Mouse (Mus musculus): ENCODE measurements around the gene Pald1. TPM values are rescaled to one million over a fixed set of nuclear protein-coding genes. Genes with fewer than 3 reads are reported as not detected.

The Pald1 gene
- polyA plus RNA-seq, 1 experiment from 2014 or later: 24.1 TPM

- Histone ChIP-seq H3K27ac (no peak overlapping the region), H3K36me3 (no peaks in the 10 kb centered on the region), H3K4me2 (replicated peaks) (peak overlapping the region; percentile 85), H3K27me3 (peaks cover 70% of the 10 kb centered on the region), H3K9me3 (no peaks in the 10 kb centered on the region), H3K9ac (peak overlapping the region; percentile 59), H3K4me3 (peak overlapping the region; percentile 49), H3K4me1 (peaks cover 16% of the 10 kb centered on the region)
- WGBS: 2% methylated on average over 37 of the region's 50 CpGs
- ATAC-seq (ENCODE audit: low FRiP score, low read depth): peak; percentile 18; the same call in 1 of the 2 replicates
Measured at GRCm38 (mm10) chr10:61418131-61418900, 35.0 kb upstream of the Pald1 start.

- Histone ChIP-seq H3K9ac (peak within 1 kb of the TSS; percentile 59), H3K36me3 (no peaks in the 10 kb centered on the region), H3K9me3 (no peaks in the 10 kb centered on the region), H3K4me1 (peaks cover 16% of the 10 kb centered on the region), H3K27me3 (peaks cover 70% of the 10 kb centered on the region), H3K4me3 (peak within 1 kb of the TSS; percentile 49), H3K27ac (no peak within 1 kb of the TSS), H3K4me2 (replicated peaks) (peak within 1 kb of the TSS; percentile 85)
- ATAC-seq (ENCODE audit: low FRiP score, low read depth): peak; percentile 32; the same call in 1 of the 2 replicates
- WGBS: 18% methylated on average over 10 of the region's 10 CpGs
Measured at GRCm38 (mm10) chr10:61417672-61418071, 34.3 kb upstream of the Pald1 start, which contains the start of gene Nodal. TSS of gene Nodal (plus strand) at chr10:61417972.

GRCm38 (mm10) chr10:61417046-61417445, 33.7 kb upstream of the Pald1 start:
- H3K4me3 ChIP-seq: no peak overlapping the region
- WGBS: 40% methylated on average over 2 of the region's 2 CpGs
- H3K9me3 ChIP-seq: no peaks in the 10 kb centered on the region
- peaks cover 70% of the 10 kb centered on the region for H3K27me3 ChIP-seq
- peaks cover 16% of the 10 kb centered on the region for H3K4me1 ChIP-seq
- no peak overlapping the region for H3K27ac ChIP-seq
- no peak overlapping the region for H3K9ac ChIP-seq
- no peak overlapping the region for H3K4me2 ChIP-seq (replicated peaks)
- H3K36me3 ChIP-seq: no peaks in the 10 kb centered on the region
- ATAC-seq (ENCODE audit: low FRiP score, low read depth): no peak

- Histone ChIP-seq H3K27me3 (peaks cover 70% of the 10 kb centered on the region), H3K9ac (no peak overlapping the region), H3K4me3 (no peak overlapping the region), H3K4me2 (replicated peaks) (no peak overlapping the region), H3K27ac (no peak overlapping the region), H3K36me3 (no peaks in the 10 kb centered on the region), H3K9me3 (no peaks in the 10 kb centered on the region), H3K4me1 (peaks cover 16% of the 10 kb centered on the region)
- WGBS: 21% methylated on average over 7 of the region's 7 CpGs
- no peak for ATAC-seq (ENCODE audit: low FRiP score, low read depth)
Measured at GRCm38 (mm10) chr10:61416561-61416960, 33.2 kb upstream of the Pald1 start.

- no peak overlapping the region for H3K27ac ChIP-seq
- 16% methylated on average over 8 of the region's 8 CpGs for WGBS
- no peak overlapping the region for H3K4me2 ChIP-seq (replicated peaks)
- no peak overlapping the region for H3K4me3 ChIP-seq
- H3K36me3 ChIP-seq: no peaks in the 10 kb centered on the region
- H3K9me3 ChIP-seq: no peaks in the 10 kb centered on the region
- H3K4me1 ChIP-seq: peaks cover 16% of the 10 kb centered on the region
- H3K27me3 ChIP-seq: peaks cover 65% of the 10 kb centered on the region
- no peak for ATAC-seq (ENCODE audit: low FRiP score, low read depth)
- no peak overlapping the region for H3K9ac ChIP-seq
Measured at GRCm38 (mm10) chr10:61415890-61416289, 32.6 kb upstream of the Pald1 start.

GRCm38 (mm10) chr10:61415240-61415639, 31.9 kb upstream of the Pald1 start:
- Histone ChIP-seq H3K4me2 (replicated peaks) (no peak overlapping the region), H3K4me3 (no peak overlapping the region), H3K27ac (no peak overlapping the region), H3K9ac (no peak overlapping the region), H3K27me3 (peaks cover 59% of the 10 kb centered on the region), H3K36me3 (no peaks in the 10 kb centered on the region), H3K9me3 (no peaks in the 10 kb centered on the region), H3K4me1 (peaks cover 16% of the 10 kb centered on the region)
- 57% methylated on average over 3 of the region's 3 CpGs for WGBS
- ATAC-seq (ENCODE audit: low FRiP score, low read depth): no peak

DNA sequence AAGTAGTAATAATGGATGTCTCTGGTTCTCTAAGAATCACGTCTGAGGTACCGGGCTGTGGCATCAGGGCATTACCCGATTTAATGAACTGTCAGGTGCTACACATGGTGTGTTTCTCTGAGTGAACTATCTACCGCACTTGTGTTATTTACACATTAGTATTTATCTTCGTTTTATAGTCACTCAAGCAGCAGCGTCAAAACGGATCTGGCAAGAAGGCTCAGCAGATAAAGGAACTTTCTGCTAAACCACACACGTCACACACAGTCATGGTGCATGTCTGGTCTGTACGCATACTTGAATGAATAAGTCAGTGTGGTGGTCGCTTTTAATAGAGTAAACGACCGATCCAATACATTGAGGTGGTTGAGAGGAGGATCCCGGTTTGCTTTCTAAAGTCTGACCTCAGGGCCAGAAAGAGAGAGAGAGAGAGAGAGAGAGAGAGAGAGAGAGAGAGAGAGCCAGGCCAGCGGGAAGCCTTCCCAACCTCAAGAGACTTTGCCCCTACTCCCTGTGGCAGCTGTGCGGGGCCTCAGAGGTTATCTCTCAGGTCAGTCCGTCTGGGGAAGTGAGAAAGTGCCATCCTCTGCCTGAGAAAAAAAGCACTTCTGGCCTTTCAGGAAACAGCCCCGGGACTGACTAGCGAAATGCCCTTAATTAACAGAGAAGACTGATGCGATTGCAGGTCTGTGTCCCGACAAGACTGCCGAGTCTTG, 29.7 kb upstream of the Pald1 start:
- Histone ChIP-seq H3K27ac (no peak overlapping the region), H3K36me3 (no peaks in the 10 kb centered on the region), H3K4me1 (peaks cover 4% of the 10 kb centered on the region), H3K4me3 (no peak overlapping the region), H3K9me3 (no peaks in the 10 kb centered on the region), H3K27me3 (peaks cover 42% of the 10 kb centered on the region), H3K9ac (no peak overlapping the region), H3K4me2 (replicated peaks) (no peak overlapping the region)
- WGBS: 37% methylated on average over 21 of the region's 21 CpGs
- ATAC-seq (ENCODE audit: low FRiP score, low read depth): no peak

GRCm38 (mm10) chr10:61410193-61410592, 26.9 kb upstream of the Pald1 start:
- H3K9me3 ChIP-seq: no peaks in the 10 kb centered on the region
- H3K27me3 ChIP-seq: peaks cover 36% of the 10 kb centered on the region
- H3K27ac ChIP-seq: no peak overlapping the region
- H3K4me3 ChIP-seq: no peak overlapping the region
- no peaks in the 10 kb centered on the region for H3K36me3 ChIP-seq
- no peak overlapping the region for H3K9ac ChIP-seq
- ATAC-seq (ENCODE audit: low FRiP score, low read depth): no peak
- no peak overlapping the region for H3K4me2 ChIP-seq (replicated peaks)
- H3K4me1 ChIP-seq: no peaks in the 10 kb centered on the region
- 26% methylated on average over 9 of the region's 9 CpGs for WGBS

DNA sequence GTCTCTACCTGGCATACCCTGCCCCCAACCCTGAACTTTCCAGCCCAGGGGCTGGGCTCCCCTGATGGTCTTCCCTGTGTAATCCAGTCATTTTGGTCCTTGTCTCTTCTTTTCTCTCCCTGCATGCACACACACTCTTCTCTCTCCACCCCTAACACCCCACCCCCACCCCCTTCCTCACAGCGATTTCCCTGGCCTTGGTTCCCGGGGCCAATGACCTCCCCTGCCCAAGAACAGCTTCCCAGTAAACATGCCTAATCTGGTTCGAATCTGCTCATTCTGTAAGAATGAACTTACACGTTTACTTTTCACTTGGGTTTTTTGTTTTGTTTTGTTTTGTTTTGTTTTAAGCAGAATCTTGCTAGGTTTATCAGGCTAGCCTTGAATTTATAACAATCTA, 26.4 kb upstream of the Pald1 start:
- Histone ChIP-seq H3K4me3 (no peak overlapping the region), H3K27me3 (peaks cover 32% of the 10 kb centered on the region), H3K36me3 (no peaks in the 10 kb centered on the region), H3K9me3 (no peaks in the 10 kb centered on the region), H3K4me1 (no peaks in the 10 kb centered on the region), H3K4me2 (replicated peaks) (no peak overlapping the region), H3K27ac (no peak overlapping the region), H3K9ac (no peak overlapping the region)
- 5% methylated on average over 4 of the region's 4 CpGs for WGBS
- no peak for ATAC-seq (ENCODE audit: low FRiP score, low read depth)

DNA sequence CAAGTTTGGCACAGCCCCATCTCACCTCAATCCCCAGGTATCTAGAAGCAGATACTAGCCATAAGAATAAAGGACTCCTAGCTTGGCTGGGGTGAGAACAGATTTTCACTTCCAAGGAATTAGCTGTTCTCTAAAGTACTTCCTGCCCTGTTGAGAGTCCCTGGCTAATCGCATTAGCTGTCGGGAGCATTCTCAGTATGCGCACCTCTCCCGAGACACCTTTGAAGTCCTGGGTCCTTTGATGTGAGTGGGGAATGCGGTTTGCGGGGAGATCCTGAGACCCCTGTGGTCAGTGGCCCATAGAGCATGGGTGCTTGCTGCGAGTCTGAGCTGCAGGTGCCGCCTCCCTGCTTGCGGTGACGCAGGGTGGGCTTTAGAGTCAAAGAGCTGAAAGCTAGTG, 22.6 kb upstream of the Pald1 start:
- ATAC-seq (ENCODE audit: low FRiP score, low read depth): no peak
- WGBS: 8% methylated on average over 10 of the region's 10 CpGs

DNA sequence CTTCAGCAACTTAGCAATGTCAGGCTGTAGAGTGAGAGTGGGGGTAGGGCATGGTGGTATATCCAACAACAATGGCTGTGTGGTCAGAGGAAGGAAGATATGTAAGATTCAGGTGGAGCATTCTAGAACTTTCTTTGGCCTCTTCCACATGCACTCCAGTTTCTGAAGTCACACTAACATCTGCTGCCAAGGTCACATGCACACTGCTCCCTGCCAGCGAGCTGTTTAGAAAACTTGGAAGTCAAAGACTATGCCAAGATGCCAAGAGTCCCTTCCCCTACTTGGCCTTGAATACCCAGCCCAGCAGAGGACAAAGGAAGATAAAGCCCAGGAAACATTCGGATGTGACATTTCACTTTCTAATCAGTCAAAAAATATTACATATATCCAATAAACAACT, 19.6 kb upstream of the Pald1 start:
- H3K27ac ChIP-seq: no peak overlapping the region
- no peaks in the 10 kb centered on the region for H3K4me1 ChIP-seq
- no peak overlapping the region for H3K4me3 ChIP-seq
- no peak for ATAC-seq (ENCODE audit: low FRiP score, low read depth)
- H3K36me3 ChIP-seq: no peaks in the 10 kb centered on the region
- 88% methylated on average over 2 of the region's 2 CpGs for WGBS
- no peak overlapping the region for H3K9ac ChIP-seq
- no peak overlapping the region for H3K4me2 ChIP-seq (replicated peaks)
- no peaks in the 10 kb centered on the region for H3K9me3 ChIP-seq
- H3K27me3 ChIP-seq: peaks cover 23% of the 10 kb centered on the region

More for the DNA sequence above, 22.6 kb upstream of the Pald1 start:
- no peak overlapping the region for H3K9ac ChIP-seq
- H3K4me1 ChIP-seq: no peaks in the 10 kb centered on the region
- H3K9me3 ChIP-seq: no peaks in the 10 kb centered on the region
- no peaks in the 10 kb centered on the region for H3K36me3 ChIP-seq
- H3K4me2 ChIP-seq (replicated peaks): no peak overlapping the region
- no peak overlapping the region for H3K4me3 ChIP-seq
- peaks cover 28% of the 10 kb centered on the region for H3K27me3 ChIP-seq
- no peak overlapping the region for H3K27ac ChIP-seq

GRCm38 (mm10) chr10:61402480-61402879, 19.1 kb upstream of the Pald1 start:
- Histone ChIP-seq H3K27me3 (peaks cover 20% of the 10 kb centered on the region), H3K4me2 (replicated peaks) (no peak overlapping the region), H3K27ac (no peak overlapping the region), H3K4me3 (no peak overlapping the region), H3K9me3 (no peaks in the 10 kb centered on the region), H3K4me1 (no peaks in the 10 kb centered on the region), H3K9ac (no peak overlapping the region), H3K36me3 (no peaks in the 10 kb centered on the region)
- ATAC-seq (ENCODE audit: low FRiP score, low read depth): no peak
- WGBS: 71% methylated on average over 5 of the region's 5 CpGs

Data from limb, embryonic 13.5 days (tissue).